Mouse (Mus musculus) kidney, embryonic 16.5 days (tissue): ENCODE results near the gene Exosc2. TPM values are rescaled to one million over a fixed set of nuclear protein-coding genes. Genes with fewer than 3 reads are reported as not detected.

ENCODE experiments used
- ATAC-seq: fragments of 200-750 bp; cut with Nextera tagmentation; 2 replicates; pipeline ENCODE4 v1.8.0; 2017; ENCODE audit warnings: moderate TSS enrichment; ENCODE audit not compliant: low FRiP score, low TSS enrichment
- H3K27ac ChIP-seq: fragments of 300-500 bp; sonication (generic); 2 replicates; pipeline ENCODE4 v1.5.1; 2014; ENCODE audit warnings: low read length
- H3K27me3 ChIP-seq: fragments of 300-500 bp; sonication (generic); 2 replicates; pipeline ENCODE4 v1.6.1; 2014; ENCODE audit warnings: low read length, control low read depth, mixed read lengths; ENCODE audit not compliant: insufficient read depth
- H3K36me3 ChIP-seq: fragments of 300-500 bp; sonication (generic); 2 replicates; pipeline ENCODE4 v1.6.1; 2014; ENCODE audit warnings: low read length, control low read depth, mixed read lengths; ENCODE audit not compliant: insufficient read depth
- H3K4me1 ChIP-seq: fragments of 300-500 bp; sonication (generic); 2 replicates; pipeline ENCODE4 v1.6.1; 2014; ENCODE audit warnings: low read length, control low read depth, mixed read lengths; ENCODE audit not compliant: insufficient read depth
- H3K4me2 ChIP-seq: fragments of 300-500 bp; sonication (generic); replicated peaks from 2 replicates; pipeline ENCODE4 v1.6.1; 2014; ENCODE audit warnings: low read depth, low read length
- H3K4me3 ChIP-seq: fragments of 300-500 bp; sonication (generic); 2 replicates; pipeline ENCODE4 v1.5.1; 2014; ENCODE audit warnings: mild to moderate bottlenecking, low read length
- H3K9ac ChIP-seq: fragments of 300-500 bp; sonication (generic); replicated peaks from 2 replicates; pipeline ENCODE4 v1.6.1; 2014; ENCODE audit warnings: low read length
- H3K9me3 ChIP-seq: fragments of 300-500 bp; sonication (generic); 2 replicates; pipeline ENCODE4 v1.6.1; 2016; ENCODE audit warnings: low read length, control low read depth
- WGBS: fragments of 180-500 bp; shearing (Covaris S2); extraction: QIAGEN DNeasy Blood & Tissue Kit; methylation state at CpG from one replicate; pipeline ENCODE4 v1.1.7; 2014; 5-methylcytosine and 5-hydroxymethylcytosine counted together
- polyA plus RNA-seq: library from polyadenylated mRNA; unstranded; fragments of >200 nt; fragmentation: Nextera tagmentation; extraction: Ambion mirVana; gene quantifications from 2 replicates; pipeline ENCODE4 v1.2.1, GENCODE M21; 2015

Gene Exosc2
- polyA plus RNA-seq, 1 experiment from 2014 or later: 75.1 TPM

DNA sequence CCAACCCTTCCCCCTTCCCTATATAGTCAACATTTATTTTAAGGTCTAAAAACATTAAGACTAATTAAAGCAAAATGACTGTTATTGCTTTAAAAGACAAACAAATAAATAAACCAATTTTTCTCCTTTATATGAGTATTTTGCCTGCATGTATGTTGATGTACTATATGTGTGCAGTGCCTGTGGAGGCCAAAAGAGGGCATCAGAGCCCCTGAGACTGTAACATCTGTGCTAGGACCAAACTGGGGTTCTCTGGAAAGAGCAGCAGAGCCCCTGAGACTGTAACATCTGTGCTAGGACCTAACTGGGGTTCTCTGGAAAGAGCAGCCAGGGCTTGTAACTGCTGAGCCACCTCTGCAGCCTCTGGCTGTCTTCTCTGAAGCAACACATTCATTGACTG, 27.7 kb downstream of the Exosc2 start:
- Histone ChIP-seq H3K36me3 (peaks cover 24% of the 10 kb centered on the region), H3K27me3 (no peaks in the 10 kb centered on the region)
- ATAC-seq: no peak

DNA sequence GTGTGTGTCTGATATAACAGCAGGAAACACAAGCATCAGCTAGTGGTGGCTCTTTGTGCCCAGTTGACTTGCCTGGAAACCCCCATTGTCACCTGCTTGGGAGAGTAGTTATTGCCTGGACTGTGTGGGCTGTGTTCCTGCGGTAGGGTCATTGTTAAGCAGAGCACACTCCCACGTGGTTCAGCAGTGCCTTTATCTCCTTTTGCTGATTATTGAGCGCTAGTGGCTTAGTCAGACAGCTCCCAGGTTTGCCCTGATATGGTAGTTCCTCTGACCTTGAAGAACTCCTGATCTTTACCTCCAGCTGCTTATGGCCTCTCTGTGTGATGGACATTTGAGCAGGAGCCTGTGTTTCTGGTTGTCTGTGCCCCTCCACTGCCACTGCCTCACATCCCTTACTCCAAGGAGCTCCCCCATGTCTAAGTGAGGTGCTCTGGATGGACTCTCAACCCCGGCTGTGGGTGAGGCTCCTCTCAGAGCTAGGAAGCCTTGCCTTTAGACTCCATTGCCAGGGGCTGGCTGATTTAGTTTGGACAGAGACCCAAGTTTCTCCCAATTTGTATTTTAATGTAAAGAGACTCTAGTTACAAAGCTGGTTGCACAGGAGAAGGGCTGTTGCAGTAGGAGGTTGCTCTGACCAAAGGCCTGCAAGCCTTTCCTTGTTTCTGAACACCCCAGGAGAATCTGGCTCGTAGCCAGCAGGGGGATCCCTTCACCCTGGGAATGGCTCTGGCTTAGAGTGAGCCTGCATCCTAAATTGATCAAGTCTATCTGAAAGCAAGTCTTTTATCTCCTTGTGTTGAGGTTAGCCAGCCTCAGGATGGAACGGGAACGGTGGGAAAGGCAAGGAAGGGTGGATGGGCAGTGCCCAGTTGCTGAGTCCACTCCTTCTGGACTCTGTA, 30.3 kb downstream of the Exosc2 start:
- Histone ChIP-seq H3K4me3 (no peak overlapping the region), H3K36me3 (peaks cover 17% of the 10 kb centered on the region), H3K9me3 (no peaks in the 10 kb centered on the region), H3K27ac (no peak overlapping the region), H3K27me3 (no peaks in the 10 kb centered on the region), H3K9ac (no peak overlapping the region), H3K4me2 (no peak overlapping the region), H3K4me1 (no peaks in the 10 kb centered on the region)
- WGBS: 53% methylated on average over 7 of the region's 7 CpGs
- no peak for ATAC-seq

More for the DNA sequence above, 27.7 kb downstream of the Exosc2 start:
- H3K9me3 ChIP-seq: no peaks in the 10 kb centered on the region
- H3K4me3 ChIP-seq: no peak overlapping the region
- no peak overlapping the region for H3K9ac ChIP-seq
- H3K27ac ChIP-seq: no peak overlapping the region
- H3K4me1 ChIP-seq: no peaks in the 10 kb centered on the region
- no peak overlapping the region for H3K4me2 ChIP-seq

DNA sequence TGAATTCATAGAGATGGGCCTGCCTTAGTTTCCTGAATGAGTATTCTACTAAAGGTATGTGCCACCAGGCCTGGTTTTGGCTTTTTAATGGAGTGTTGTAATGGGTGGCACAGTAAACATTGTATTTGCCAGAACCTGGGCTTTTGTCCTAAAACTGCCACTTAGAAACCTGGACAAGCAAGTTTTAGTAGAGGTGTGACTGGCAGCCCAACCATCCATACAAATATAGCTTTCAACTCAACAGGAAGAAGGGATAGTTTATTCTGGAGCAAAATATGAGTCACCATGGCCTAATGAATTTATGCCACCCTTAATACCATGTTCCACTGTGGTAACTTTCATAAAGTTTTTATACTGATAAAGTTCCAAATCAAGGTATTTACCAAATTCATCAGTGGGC, 32.7 kb downstream of the Exosc2 start:
- no peak overlapping the region for H3K4me3 ChIP-seq
- peaks cover 6% of the 10 kb centered on the region for H3K36me3 ChIP-seq
- H3K27ac ChIP-seq: no peak overlapping the region
- no peaks in the 10 kb centered on the region for H3K27me3 ChIP-seq
- no peaks in the 10 kb centered on the region for H3K4me1 ChIP-seq
- no peak overlapping the region for H3K4me2 ChIP-seq
- no peaks in the 10 kb centered on the region for H3K9me3 ChIP-seq
- no peak overlapping the region for H3K9ac ChIP-seq
- ATAC-seq: no peak

DNA sequence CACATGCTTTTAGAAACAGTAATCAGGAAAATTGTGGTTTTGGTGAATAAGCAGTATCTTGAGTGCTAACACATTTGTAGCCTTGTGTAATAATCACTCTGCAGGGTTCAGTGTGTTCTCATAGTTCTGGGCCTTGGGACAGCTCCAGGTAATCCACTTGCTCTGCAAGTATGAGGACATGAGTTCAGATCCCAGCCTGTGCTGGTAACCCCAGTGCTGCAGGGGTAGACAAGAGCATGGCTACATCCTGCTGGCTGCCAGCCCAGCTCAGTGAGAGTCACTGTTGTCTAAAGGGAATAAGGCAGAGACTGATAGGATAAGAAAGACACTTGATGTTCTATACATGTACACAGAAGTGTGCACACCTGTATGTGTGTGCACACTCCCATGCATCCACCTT, 35.4 kb downstream of the Exosc2 start:
- Histone ChIP-seq H3K9me3 (no peaks in the 10 kb centered on the region), H3K4me2 (no peak overlapping the region), H3K9ac (no peak overlapping the region), H3K36me3 (0 out of 2 replicates have a peak, but pooled peaks cover 3% of the 10 kb centered on the region), H3K4me3 (no peak overlapping the region), H3K27ac (no peak overlapping the region), H3K27me3 (no peaks in the 10 kb centered on the region), H3K4me1 (no peaks in the 10 kb centered on the region)
- no peak for ATAC-seq

DNA sequence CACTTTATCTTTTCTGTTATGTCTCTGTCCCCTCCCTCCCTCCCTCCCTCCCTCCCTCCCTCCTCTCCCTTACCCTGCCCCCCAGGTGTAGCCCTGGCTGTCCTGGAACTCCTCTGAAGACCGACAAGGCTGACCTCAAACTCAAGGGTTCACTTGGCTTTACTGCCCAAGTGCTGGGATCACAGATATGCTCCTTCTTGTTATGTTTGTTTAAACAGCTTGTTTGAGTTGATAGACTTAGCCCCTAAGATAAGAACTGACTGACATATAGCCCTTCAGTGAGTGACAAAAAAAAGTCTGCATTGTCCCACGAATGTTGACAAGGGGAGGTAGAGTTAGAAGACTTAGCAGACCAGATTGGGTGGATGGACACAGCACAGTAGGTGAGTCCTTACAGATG, 36.0 kb downstream of the Exosc2 start:
- H3K9me3 ChIP-seq: no peaks in the 10 kb centered on the region
- no peak overlapping the region for H3K4me3 ChIP-seq
- WGBS: 39% methylated on average over 2 of the region's 2 CpGs
- H3K4me1 ChIP-seq: no peaks in the 10 kb centered on the region
- ATAC-seq: no peak
- H3K27me3 ChIP-seq: no peaks in the 10 kb centered on the region
- no peak overlapping the region for H3K4me2 ChIP-seq
- 0 out of 2 replicates have a peak, but pooled peaks cover 3% of the 10 kb centered on the region for H3K36me3 ChIP-seq
- no peak overlapping the region for H3K27ac ChIP-seq
- no peak overlapping the region for H3K9ac ChIP-seq

DNA sequence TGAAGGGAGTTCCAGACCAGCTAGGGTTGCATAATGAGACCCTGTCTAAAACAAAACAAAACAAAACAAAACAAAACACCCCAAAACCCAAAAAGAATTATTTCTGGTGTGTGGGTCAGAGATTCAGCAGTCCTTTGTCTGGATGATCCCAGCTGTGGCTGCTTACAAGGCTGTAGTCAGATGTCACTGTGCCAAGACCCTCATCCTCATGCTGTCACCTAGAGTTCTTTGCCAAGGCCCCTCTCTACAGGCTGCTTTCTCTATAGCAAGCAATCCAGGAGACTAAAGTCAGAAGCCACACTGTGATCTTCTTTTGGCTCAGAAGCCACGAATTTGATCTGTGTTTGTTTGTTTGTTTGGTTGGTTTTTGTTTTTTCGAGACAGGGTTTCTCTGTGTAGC, 42.2 kb downstream of the Exosc2 start:
- 92% methylated on average over 2 of the region's 2 CpGs for WGBS
- ATAC-seq: no peak
- Histone ChIP-seq H3K9me3 (no peaks in the 10 kb centered on the region), H3K36me3 (peaks cover 2% of the 10 kb centered on the region; the same call in 1 of the 2 replicates), H3K27ac (no peak overlapping the region), H3K27me3 (no peaks in the 10 kb centered on the region), H3K4me3 (no peak overlapping the region), H3K4me1 (no peaks in the 10 kb centered on the region), H3K9ac (no peak overlapping the region), H3K4me2 (no peak overlapping the region)

DNA sequence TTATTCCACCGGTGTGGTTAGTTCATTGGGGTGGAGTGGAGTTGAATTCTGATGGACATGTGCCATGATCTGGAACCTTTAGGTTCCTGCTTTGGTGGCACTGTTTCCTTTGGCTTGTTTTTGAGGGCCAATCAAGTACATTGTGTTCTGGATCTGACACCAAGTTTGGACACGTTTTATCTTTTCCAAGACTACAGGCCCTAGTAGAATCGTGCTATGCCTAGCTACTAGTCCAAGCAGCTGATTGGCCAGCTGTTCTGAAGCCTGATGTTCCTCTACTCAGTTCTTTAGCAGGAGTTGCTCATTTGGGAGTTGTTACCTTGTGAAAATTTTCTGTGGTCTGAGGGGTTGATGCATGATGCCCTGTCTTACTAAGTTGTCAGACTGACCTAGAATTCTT, 43.3 kb downstream of the Exosc2 start:
- 83% methylated on average over 3 of the region's 3 CpGs for WGBS
- peaks cover 2% of the 10 kb centered on the region; the same call in 1 of the 2 replicates for H3K36me3 ChIP-seq
- H3K4me1 ChIP-seq: no peaks in the 10 kb centered on the region
- no peak overlapping the region for H3K4me3 ChIP-seq
- H3K4me2 ChIP-seq: no peak overlapping the region
- H3K27me3 ChIP-seq: no peaks in the 10 kb centered on the region
- no peaks in the 10 kb centered on the region for H3K9me3 ChIP-seq
- no peak overlapping the region for H3K27ac ChIP-seq
- no peak for ATAC-seq
- no peak overlapping the region for H3K9ac ChIP-seq

DNA sequence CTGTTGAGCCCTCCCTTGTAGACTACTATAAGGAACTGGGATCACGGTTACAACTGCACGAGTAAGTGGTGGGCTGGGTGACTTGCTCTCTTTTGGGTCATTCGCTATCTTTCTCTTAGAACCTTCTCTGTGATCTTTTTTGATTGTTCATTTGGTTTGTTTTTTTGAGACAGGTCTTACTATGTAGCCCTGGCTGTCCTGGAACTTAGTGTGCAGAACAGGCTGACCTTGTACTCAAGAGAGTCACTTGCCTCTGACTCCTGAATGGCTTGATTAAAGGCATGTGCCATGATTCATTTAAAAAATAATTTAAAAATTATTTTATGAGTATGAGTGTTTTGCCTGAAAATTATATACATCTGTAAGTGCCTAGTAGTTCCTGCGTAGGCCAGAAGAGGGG, 44.3 kb downstream of the Exosc2 start:
- H3K27ac ChIP-seq: no peak overlapping the region
- 94% methylated on average over 4 of the region's 4 CpGs for WGBS
- H3K4me3 ChIP-seq: no peak overlapping the region
- H3K4me1 ChIP-seq: no peaks in the 10 kb centered on the region
- peaks cover 2% of the 10 kb centered on the region; the same call in 1 of the 2 replicates for H3K36me3 ChIP-seq
- H3K9ac ChIP-seq: no peak overlapping the region
- no peaks in the 10 kb centered on the region for H3K9me3 ChIP-seq
- no peak overlapping the region for H3K4me2 ChIP-seq
- H3K27me3 ChIP-seq: no peaks in the 10 kb centered on the region
- ATAC-seq: no peak

DNA sequence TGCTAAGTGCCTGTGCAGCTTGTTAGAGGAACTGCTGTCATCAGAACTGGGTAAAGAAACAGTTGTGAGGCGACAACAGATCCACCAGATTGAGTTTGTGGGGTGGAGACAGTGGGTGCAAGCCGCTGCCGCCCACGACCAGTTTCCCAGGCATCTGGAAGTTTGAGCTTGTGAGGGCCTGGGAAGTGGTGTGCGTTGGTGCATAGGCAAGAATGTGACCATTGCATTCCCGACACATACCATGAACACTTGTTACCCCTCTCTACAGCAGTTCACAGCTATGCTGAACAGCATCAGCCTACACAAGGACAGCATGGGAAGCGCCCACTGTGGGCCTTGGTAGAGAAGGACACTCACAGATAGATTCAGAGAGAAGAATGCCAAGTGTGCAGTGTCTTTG, 45.5 kb downstream of the Exosc2 start:
- 0 out of 2 replicates have a peak overlapping the region, but pooled peaks have one; percentile 30 for H3K27ac ChIP-seq
- WGBS: 59% methylated on average over 7 of the region's 7 CpGs
- H3K4me1 ChIP-seq: no peaks in the 10 kb centered on the region
- no peak overlapping the region for H3K4me3 ChIP-seq
- no peak overlapping the region for H3K9ac ChIP-seq
- H3K4me2 ChIP-seq: no peak overlapping the region
- no peaks in the 10 kb centered on the region for H3K9me3 ChIP-seq
- peaks cover 2% of the 10 kb centered on the region; the same call in 1 of the 2 replicates for H3K36me3 ChIP-seq
- peak; percentile 74 for ATAC-seq
- H3K27me3 ChIP-seq: no peaks in the 10 kb centered on the region

DNA sequence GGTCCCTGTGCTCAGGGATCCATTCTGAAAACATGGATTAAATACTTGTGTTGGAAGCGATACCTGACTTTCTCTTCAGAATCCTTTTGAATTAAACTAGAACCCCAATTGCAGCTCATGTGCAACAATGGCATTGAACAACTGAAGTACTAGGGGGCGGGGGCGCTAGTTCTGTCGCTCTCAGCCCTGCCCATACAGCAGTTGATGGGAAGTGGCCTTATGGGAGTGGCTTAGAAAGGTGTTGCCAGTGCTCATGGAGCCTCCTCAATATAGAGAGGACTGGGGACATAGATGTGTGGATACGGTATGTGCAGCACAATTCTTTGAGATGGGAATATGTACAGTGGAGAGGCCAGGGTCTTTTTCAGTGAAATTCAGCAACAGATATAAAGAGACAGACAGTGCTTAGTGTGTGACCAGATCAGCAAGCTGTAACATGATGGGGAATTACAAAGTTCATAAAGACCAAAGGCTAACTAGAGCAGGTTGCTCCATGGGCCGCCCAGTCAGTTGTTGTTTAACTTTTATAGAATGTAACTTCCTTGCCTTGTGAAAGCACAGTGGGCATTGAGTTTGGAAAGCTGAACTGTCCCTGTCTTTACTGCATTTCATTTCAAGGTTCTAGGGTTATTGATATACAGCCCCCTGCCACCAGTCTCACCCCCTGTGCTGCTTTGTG, 48.8 kb downstream of the Exosc2 start:
- H3K9ac ChIP-seq: no peak overlapping the region
- H3K9me3 ChIP-seq: no peaks in the 10 kb centered on the region
- H3K36me3 ChIP-seq: no peaks in the 10 kb centered on the region
- no peaks in the 10 kb centered on the region for H3K4me1 ChIP-seq
- WGBS: 82% methylated on average over 6 of the region's 6 CpGs
- 0 out of 2 replicates have a peak, but pooled peaks have one; percentile 43 for ATAC-seq
- H3K4me2 ChIP-seq: no peak overlapping the region
- no peaks in the 10 kb centered on the region for H3K27me3 ChIP-seq
- no peak overlapping the region for H3K4me3 ChIP-seq
- H3K27ac ChIP-seq: peak overlapping the region; percentile 71
